Mouse (Mus musculus): ENCODE measurements around the gene Ppox. TPM values are rescaled to one million over a fixed set of nuclear protein-coding genes. Genes with fewer than 3 reads are reported as not detected.

The Ppox gene
- 10 to 100 TPM; 51.6 to 65.3 TPM for total RNA-seq (2023)

GRCm38 (mm10) chr1:171280916-171281527, at the start of gene Ppox:
TSS of gene Ppox (minus strand) at chr1:171281186.

GRCm38 (mm10) chr1:171328839-171329432, 48.0 kb upstream of the Ppox start, which contains the start of gene Dedd:
TSS of gene Dedd (plus strand) at chr1:171329145.

GRCm38 (mm10) chr1:171294298-171295062, 13.5 kb upstream of the Ppox start, which contains the start of gene Ufc1:
TSS of gene Ufc1 (minus strand) at chr1:171295024.

GRCm38 (mm10) chr1:171287136-171288081, 6.4 kb upstream of the Ppox start, which contains the start of gene Usp21:
TSS of gene Usp21 (minus strand) at chr1:171287991.

DNA sequence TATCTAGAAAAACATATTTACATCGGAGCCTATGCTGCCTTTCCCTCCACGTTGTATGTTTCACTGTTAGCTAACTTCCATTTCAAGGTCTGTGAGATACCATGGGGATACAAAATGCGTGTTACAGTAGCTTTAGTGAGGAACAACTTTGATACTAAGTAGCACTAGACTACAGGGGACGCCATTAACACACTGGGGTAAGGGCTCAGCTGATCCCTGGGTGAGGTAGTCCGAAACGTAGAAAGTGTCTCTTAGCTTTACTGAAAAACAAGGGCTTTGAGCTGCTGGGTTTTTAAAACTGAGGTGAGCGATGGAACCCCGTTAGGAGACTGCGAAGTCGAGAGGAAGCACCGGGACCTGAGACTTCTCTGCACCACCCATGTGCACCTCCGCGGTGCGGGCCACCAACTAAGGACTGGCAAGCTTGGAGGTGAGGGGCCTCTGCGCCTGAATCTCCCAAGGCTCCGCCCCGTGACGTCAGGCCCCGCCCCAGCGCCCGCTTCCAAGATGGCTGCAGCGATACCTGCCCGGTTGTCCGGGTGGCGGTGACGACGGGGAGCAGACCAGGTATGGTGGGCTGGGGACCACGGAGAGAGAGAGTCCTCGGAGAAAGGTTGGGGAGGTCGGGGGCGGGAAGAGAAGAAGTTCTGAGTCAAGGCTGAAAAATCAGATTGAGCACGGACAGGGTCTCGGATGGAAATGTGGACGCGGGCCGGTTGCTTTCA, 11.0 kb downstream of the Ppox start, which contains the start of gene B4galt3:
TSS of gene B4galt3 (plus strand) at position 481 of the 725 bp plus-strand sequence.

DNA sequence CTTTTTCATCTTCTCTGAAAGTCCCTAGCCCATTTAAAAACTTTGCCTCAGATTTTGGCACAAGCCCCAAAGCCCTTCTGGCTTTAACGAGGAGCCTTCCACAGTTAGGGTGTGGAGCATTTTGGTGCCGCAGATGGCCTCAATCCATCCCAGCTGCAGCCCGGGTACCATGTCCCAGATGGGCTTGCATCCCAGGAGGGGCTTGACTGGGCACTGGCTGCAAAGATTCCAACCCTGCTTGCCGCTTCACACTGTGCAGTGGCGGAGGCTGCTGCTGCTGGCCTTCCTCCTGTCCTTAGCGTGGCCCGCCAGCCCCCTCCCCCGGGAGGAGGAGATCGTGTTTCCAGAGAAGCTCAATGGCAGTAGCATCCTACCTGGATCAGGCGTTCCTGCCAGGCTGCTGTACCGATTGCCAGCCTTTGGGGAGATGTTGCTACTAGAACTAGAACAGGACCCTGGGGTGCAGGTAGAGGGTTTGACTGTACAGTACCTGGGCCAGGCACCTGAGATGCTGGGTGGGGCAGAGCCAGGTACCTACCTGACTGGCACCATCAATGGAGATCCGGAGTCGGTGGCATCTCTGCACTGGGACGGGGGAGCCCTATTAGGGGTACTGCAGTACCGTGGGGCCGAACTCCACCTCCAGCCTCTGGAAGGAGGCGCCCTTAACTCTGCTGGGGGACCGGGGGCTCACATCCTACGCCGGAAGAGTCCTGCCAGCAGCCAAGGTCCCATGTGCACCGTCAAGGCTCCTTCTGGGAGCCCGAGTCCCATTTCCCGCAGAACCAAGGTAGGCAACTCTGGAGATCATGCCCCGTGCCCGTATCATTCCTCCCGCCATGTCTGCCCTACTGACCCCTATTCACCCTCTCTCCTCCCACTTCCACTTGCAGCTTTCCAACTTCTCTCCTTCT, 30.0 kb downstream of the Ppox start, which contains the start of gene Ndufs2:
TSS of gene Ndufs2 (minus strand) at position 709 of the 914 bp plus-strand sequence.

GRCm38 (mm10) chr1:171249913-171250600, 30.9 kb downstream of the Ppox start, which contains the start of gene Adamts4:
TSS of gene Adamts4 (plus strand) at chr1:171250421.

DNA sequence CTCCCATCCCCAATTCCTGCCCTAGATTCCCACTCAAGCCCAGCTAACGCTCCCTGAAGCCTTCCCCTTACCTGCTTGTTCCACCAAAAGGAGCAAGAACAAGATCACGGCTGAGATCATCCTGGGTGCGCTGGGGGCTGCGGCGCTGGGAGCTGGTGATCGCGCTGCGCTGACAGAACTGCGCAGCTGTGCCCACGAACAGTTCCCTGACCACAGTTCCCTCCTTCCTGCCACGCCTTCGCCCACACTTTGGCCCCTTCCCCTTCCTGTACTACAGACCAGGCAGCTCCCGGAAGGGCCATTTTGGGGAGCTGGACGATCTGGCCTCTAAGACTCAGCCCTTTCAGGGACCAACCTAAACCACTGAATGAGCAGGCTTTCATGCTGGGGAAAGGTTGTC, 46.9 kb downstream of the Ppox start, which contains the start of gene Fcer1g:
TSS of gene Fcer1g (minus strand) at position 240 of the 400 bp plus-strand sequence.

Other genes with a start within 250 kb of the Ppox start
- gene Fcgr3, start 216.3 kb downstream of the Ppox start, total RNA-seq (2023): 1 to 10 TPM; 1.6 to 2.6 TPM
- not detected for gene Cfap126, start 167.3 kb downstream of the Ppox start, total RNA-seq (2023)
- 100 to 1,000 TPM; 106 to 111 TPM for gene Sdhc, start 130.6 kb downstream of the Ppox start, total RNA-seq (2023)
- not detected for gene Mpz, start 130.5 kb downstream of the Ppox start, total RNA-seq (2023)
- not detected for gene Pcp4l1, start 84.9 kb downstream of the Ppox start, total RNA-seq (2023)
- gene Nr1i3, start 67.2 kb downstream of the Ppox start, total RNA-seq (2023): not detected
- 10 to 100 TPM; 25.7 to 28.9 TPM for gene Tomm40l, start 58.7 kb downstream of the Ppox start, total RNA-seq (2023)
- gene Apoa2, start 56.1 kb downstream of the Ppox start, total RNA-seq (2023): not detected
- gene Fcer1g, start 46.8 kb downstream of the Ppox start, total RNA-seq (2023): 1 to 10 TPM; 7.7 to 8.1 TPM
- under 1 TPM in 1 of 2 experiments, not detected in 1; 0.12 TPM for gene Adamts4, start 30.8 kb downstream of the Ppox start, total RNA-seq (2023)
- gene Ndufs2, start 29.8 kb downstream of the Ppox start, total RNA-seq (2023): 100 to 1,000 TPM; 121 to 130 TPM
- gene B4galt3, start 10.9 kb downstream of the Ppox start, total RNA-seq (2023): 10 to 100 TPM; 79.2 to 92.2 TPM
- 10 to 100 TPM; 53.0 to 56.2 TPM for gene Usp21, start 6.8 kb upstream of the Ppox start, total RNA-seq (2023)
- 10 to 100 TPM; 48.0 to 48.5 TPM for gene Ufc1, start 13.8 kb upstream of the Ppox start, total RNA-seq (2023)
- 10 to 100 TPM; 32.7 to 39.0 TPM for gene Dedd, start 48.0 kb upstream of the Ppox start, total RNA-seq (2023)
- gene Nit1, start 64.5 kb upstream of the Ppox start, total RNA-seq (2023): 10 to 100 TPM; 23.7 to 25.1 TPM
- gene Pfdn2, start 64.5 kb upstream of the Ppox start, total RNA-seq (2023): 10 to 100 TPM; 66.7 to 68.1 TPM
- gene Klhdc9, start 79.6 kb upstream of the Ppox start, total RNA-seq (2023): under 1 TPM; 0.36 to 0.47 TPM
- not detected for gene Nectin4, start 88.9 kb upstream of the Ppox start, total RNA-seq (2023)
- 100 to 1,000 TPM; 224 to 247 TPM for gene Arhgap30, start 107.8 kb upstream of the Ppox start, total RNA-seq (2023)
- gene Usf1, start 130.1 kb upstream of the Ppox start, total RNA-seq (2023): 100 to 1,000 TPM in 1 of 2 experiments, 10 to 100 TPM in 1; 99.1 to 103 TPM
- 1 to 10 TPM; 6.0 to 8.0 TPM for gene Tstd1, start 137.7 kb upstream of the Ppox start, total RNA-seq (2023)
- gene F11r, start 156.3 kb upstream of the Ppox start, total RNA-seq (2023): under 1 TPM in 1 of 2 experiments, not detected in 1; 0.92 TPM
- gene Alyref2, start 222.3 kb upstream of the Ppox start, total RNA-seq (2023): 1 to 10 TPM; 6.1 to 6.6 TPM